ENCODE assay signal across 22 mouse cellular contexts in the genomic region with DNA sequence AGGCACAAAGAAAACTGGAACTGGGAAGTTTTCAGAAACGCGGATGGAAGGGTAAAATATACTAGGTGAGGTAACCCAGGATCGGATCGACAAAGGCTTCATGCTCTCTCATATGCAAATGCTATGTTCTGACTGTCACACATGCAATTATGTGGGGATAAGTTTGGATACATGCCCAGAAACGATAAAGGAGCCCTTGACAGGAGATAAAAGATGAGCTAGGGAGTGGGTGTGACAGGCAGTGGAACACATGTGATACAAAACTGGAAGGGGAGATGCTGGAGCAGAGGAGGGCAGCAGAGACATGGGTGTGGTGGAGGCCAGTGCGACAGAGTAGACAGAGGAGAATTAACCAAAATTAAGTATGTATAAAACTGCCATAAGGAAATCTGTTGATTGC.
DNase-seq lines count a peak whose midpoint lies in the region; ATAC-seq and TF ChIP-seq lines count a peak whose summit lies in the region.
"Had no signal": no experiment of that assay in that cellular context is flagged by ENCODE, and none has a peak within 500 bp of the region (broad histone marks: within the 10 kb centered on the region; RNA-seq: fewer than 3 reads in every experiment).

No protein-coding gene starts in this region.

- TF ChIP-seq CTCF in hindbrain, postnatal 0 days (IDR thresholded peaks at IDR 0.05; ENCODE audit: low read depth): no peak
- no peak for TF ChIP-seq CTCF in forebrain, postnatal 0 days (IDR thresholded peaks at IDR 0.05; ENCODE audit: low read depth)

- H3K4me1 ChIP-seq in forebrain, embryonic 15.5 days: peaks cover 3% of the 10 kb centered on the region; the same call in 1 of the 2 replicates
- H3K4me1 ChIP-seq in forebrain, embryonic 10.5 days: no peaks in the 10 kb centered on the region
- H3K4me1 ChIP-seq in hindbrain, postnatal 0 days (ENCODE audit: insufficient read depth, low read length): no peaks in the 10 kb centered on the region
- H3K4me1 ChIP-seq in hindbrain, embryonic 16.5 days (ENCODE audit: control insufficient read depth, insufficient read depth, low read depth, low read length): no peaks in the 10 kb centered on the region
- H3K4me1 ChIP-seq in neural tube, embryonic 14.5 days (ENCODE audit: control insufficient read depth, insufficient read depth, low read length): no peaks in the 10 kb centered on the region
- no peaks in the 10 kb centered on the region for H3K4me1 ChIP-seq in neural tube, embryonic 15.5 days
- H3K4me1 ChIP-seq in forebrain, postnatal 0 days (ENCODE audit: insufficient read depth): no peaks in the 10 kb centered on the region
- H3K4me1 ChIP-seq: embryonic facial prominence, embryonic 12.5 days; heart, embryonic 12.5 days; hindbrain, embryonic 15.5 days had no signal

- H3K4me2 ChIP-seq in forebrain, embryonic 15.5 days (replicated peaks): no peak overlapping the region
- H3K4me2 ChIP-seq in hindbrain, postnatal 0 days (ENCODE audit: low read depth, low read length): no peak overlapping the region
- no peak overlapping the region for H3K4me2 ChIP-seq in hindbrain, embryonic 16.5 days (ENCODE audit: low read length)
- no peak overlapping the region for H3K4me2 ChIP-seq in neural tube, embryonic 14.5 days (ENCODE audit: low read depth, low read length)
- H3K4me2 ChIP-seq in neural tube, embryonic 15.5 days: no peak overlapping the region
- H3K4me2 ChIP-seq in forebrain, postnatal 0 days (ENCODE audit: low read depth): no peak overlapping the region
- H3K4me2 ChIP-seq: embryonic facial prominence, embryonic 12.5 days; heart, embryonic 12.5 days; hindbrain, embryonic 15.5 days had no signal

- H3K9me3 ChIP-seq in forebrain, embryonic 15.5 days: no peaks in the 10 kb centered on the region
- H3K9me3 ChIP-seq in forebrain, embryonic 10.5 days: no peaks in the 10 kb centered on the region
- H3K9me3 ChIP-seq in hindbrain, postnatal 0 days (ENCODE audit: low read length): no peaks in the 10 kb centered on the region
- H3K9me3 ChIP-seq in hindbrain, embryonic 16.5 days (ENCODE audit: control insufficient read depth, low read length): no peaks in the 10 kb centered on the region
- H3K9me3 ChIP-seq in neural tube, embryonic 14.5 days (ENCODE audit: control insufficient read depth, low read length): no peaks in the 10 kb centered on the region
- no peaks in the 10 kb centered on the region for H3K9me3 ChIP-seq in neural tube, embryonic 15.5 days (replicated peaks)
- no peaks in the 10 kb centered on the region for H3K9me3 ChIP-seq in forebrain, postnatal 0 days (ENCODE audit: low read length)
- H3K9me3 ChIP-seq: embryonic facial prominence, embryonic 12.5 days; heart, embryonic 12.5 days; hindbrain, embryonic 15.5 days had no signal

- no peak overlapping the region for H3K9ac ChIP-seq in forebrain, embryonic 15.5 days (replicated peaks)
- H3K9ac ChIP-seq in hindbrain, postnatal 0 days (replicated peaks; ENCODE audit: low read length): no peak overlapping the region
- H3K9ac ChIP-seq in hindbrain, embryonic 16.5 days (ENCODE audit: low read depth, low read length): no peak overlapping the region
- H3K9ac ChIP-seq in neural tube, embryonic 14.5 days (replicated peaks; ENCODE audit: low read depth, low read length): no peak overlapping the region
- H3K9ac ChIP-seq in neural tube, embryonic 15.5 days (replicated peaks): no peak overlapping the region
- no peak overlapping the region for H3K9ac ChIP-seq in forebrain, postnatal 0 days
- H3K9ac ChIP-seq: embryonic facial prominence, embryonic 12.5 days; heart, embryonic 12.5 days; hindbrain, embryonic 15.5 days had no signal

- DNase-seq in forebrain, embryonic 10.5 days (ENCODE audit: extremely low spot score, low spot score): no peak
- peak; percentile 10 for DNase-seq in hindbrain, postnatal 0 days (ENCODE audit: low spot score)
- peak; percentile 48 for DNase-seq in forebrain, postnatal 0 days
- no peak for DNase-seq in spleen, postnatal 10 days (ENCODE audit: low spot score in 2 of 2)
- DNase-seq: adrenal gland, postnatal 14 days; cerebellum, adult 11 months; cerebellum, adult 8-10 months; cerebellum, postnatal 14 days; gastrocnemius, postnatal 10 days; heart, postnatal 36 days; kidney, adult 11 months; kidney, adult 9 months had no signal

- no peaks in the 10 kb centered on the region for H3K36me3 ChIP-seq in forebrain, embryonic 15.5 days
- no peaks in the 10 kb centered on the region for H3K36me3 ChIP-seq in forebrain, embryonic 10.5 days (replicated peaks)
- H3K36me3 ChIP-seq in hindbrain, postnatal 0 days (ENCODE audit: insufficient read depth, low read length): no peaks in the 10 kb centered on the region
- no peaks in the 10 kb centered on the region for H3K36me3 ChIP-seq in hindbrain, embryonic 16.5 days (ENCODE audit: control insufficient read depth, insufficient read depth, low read length)
- no peaks in the 10 kb centered on the region for H3K36me3 ChIP-seq in neural tube, embryonic 14.5 days (ENCODE audit: control insufficient read depth, insufficient read depth, low read length)
- no peaks in the 10 kb centered on the region for H3K36me3 ChIP-seq in neural tube, embryonic 15.5 days
- no peaks in the 10 kb centered on the region for H3K36me3 ChIP-seq in forebrain, postnatal 0 days (ENCODE audit: insufficient read depth)
- H3K36me3 ChIP-seq: embryonic facial prominence, embryonic 12.5 days; heart, embryonic 12.5 days; hindbrain, embryonic 15.5 days had no signal

- 35% methylated on average over 6 of the region's 6 CpGs for WGBS in forebrain, embryonic 15.5 days
- 88% methylated on average over 6 of the region's 6 CpGs for WGBS in forebrain, embryonic 10.5 days
- WGBS in hindbrain, postnatal 0 days: 43% methylated on average over 6 of the region's 6 CpGs
- 52% methylated on average over 6 of the region's 6 CpGs for WGBS in hindbrain, embryonic 16.5 days
- WGBS in neural tube, embryonic 14.5 days: 52% methylated on average over 6 of the region's 6 CpGs
- 53% methylated on average over 6 of the region's 6 CpGs for WGBS in neural tube, embryonic 15.5 days
- 27% methylated on average over 6 of the region's 6 CpGs for WGBS in forebrain, postnatal 0 days

- no peaks in the 10 kb centered on the region for H3K27me3 ChIP-seq in forebrain, embryonic 15.5 days
- H3K27me3 ChIP-seq in forebrain, embryonic 10.5 days (ENCODE audit: poor library complexity, severe bottlenecking): no peaks in the 10 kb centered on the region
- no peaks in the 10 kb centered on the region for H3K27me3 ChIP-seq in hindbrain, postnatal 0 days (ENCODE audit: insufficient read depth, low read length)
- H3K27me3 ChIP-seq in hindbrain, embryonic 16.5 days (replicated peaks; ENCODE audit: control insufficient read depth, insufficient read depth, low read length): no peaks in the 10 kb centered on the region
- H3K27me3 ChIP-seq in neural tube, embryonic 14.5 days (ENCODE audit: control insufficient read depth, insufficient read depth, low read length): no peaks in the 10 kb centered on the region
- H3K27me3 ChIP-seq in neural tube, embryonic 15.5 days (replicated peaks): no peaks in the 10 kb centered on the region
- no peaks in the 10 kb centered on the region for H3K27me3 ChIP-seq in forebrain, postnatal 0 days (ENCODE audit: insufficient read depth, low read length)
- H3K27me3 ChIP-seq: CH12.LX; embryonic facial prominence, embryonic 12.5 days; heart, embryonic 12.5 days; hindbrain, embryonic 15.5 days had no signal

- H3K27ac ChIP-seq in forebrain, embryonic 15.5 days (replicated peaks): no peak overlapping the region
- H3K27ac ChIP-seq in forebrain, embryonic 10.5 days: no peak overlapping the region
- no peak overlapping the region for H3K27ac ChIP-seq in hindbrain, postnatal 0 days
- no peak overlapping the region for H3K27ac ChIP-seq in hindbrain, embryonic 16.5 days (ENCODE audit: low read depth, low read length)
- no peak overlapping the region for H3K27ac ChIP-seq in neural tube, embryonic 14.5 days (ENCODE audit: low read depth, low read length)
- no peak overlapping the region for H3K27ac ChIP-seq in neural tube, embryonic 15.5 days (replicated peaks)
- H3K27ac ChIP-seq in forebrain, postnatal 0 days (ENCODE audit: low read depth, low read length): no peak overlapping the region
- H3K27ac ChIP-seq: embryonic facial prominence, embryonic 12.5 days; hindbrain, embryonic 15.5 days had no signal

- no peak overlapping the region for H3K4me3 ChIP-seq in forebrain, embryonic 15.5 days
- H3K4me3 ChIP-seq in forebrain, embryonic 10.5 days: no peak overlapping the region
- no peak overlapping the region for H3K4me3 ChIP-seq in hindbrain, postnatal 0 days (ENCODE audit: low read length)
- no peak overlapping the region for H3K4me3 ChIP-seq in hindbrain, embryonic 16.5 days (ENCODE audit: low read length)
- H3K4me3 ChIP-seq in neural tube, embryonic 14.5 days (ENCODE audit: low read depth, low read length): no peak overlapping the region
- no peak overlapping the region for H3K4me3 ChIP-seq in neural tube, embryonic 15.5 days (replicated peaks)
- no peak overlapping the region for H3K4me3 ChIP-seq in forebrain, postnatal 0 days (ENCODE audit: low read depth, low read length)
- H3K4me3 ChIP-seq: embryonic facial prominence, embryonic 12.5 days; heart, embryonic 12.5 days; hindbrain, embryonic 15.5 days had no signal

- peak; percentile 88 for ATAC-seq in forebrain, embryonic 15.5 days (replicated peaks)
- ATAC-seq in hindbrain, postnatal 0 days: no peak
- ATAC-seq in hindbrain, embryonic 16.5 days: no peak
- peak; percentile 24; the same call in 1 of the 2 replicates for ATAC-seq in neural tube, embryonic 14.5 days (ENCODE audit: low read depth)
- no peak for ATAC-seq in neural tube, embryonic 15.5 days (ENCODE audit: low FRiP score)
- peak; percentile 94 for ATAC-seq in forebrain, postnatal 0 days
- ATAC-seq: activated CD4-positive, CD25-positive, alpha-beta regulatory T cell, adult 4 months; Patski had no signal

Comparison
In these comparisons a context has a peak if more than half of its experiments do, and no peak if none do; other contexts are left out.
1. ATAC-seq: peak in forebrain, embryonic 15.5 days (single experiment), neural tube, embryonic 14.5 days (single experiment) and forebrain, postnatal 0 days (single experiment); none in hindbrain, postnatal 0 days (single experiment), hindbrain, embryonic 16.5 days (single experiment) and neural tube, embryonic 15.5 days (single experiment).
2. DNase-seq: peak in hindbrain, postnatal 0 days (single experiment) and forebrain, postnatal 0 days (single experiment); none in forebrain, embryonic 10.5 days (single experiment) and spleen, postnatal 10 days (0 of 2).